Mouse (Mus musculus) cerebellum, adult (tissue): ENCODE measurements around the gene Cpn2.

Experiments used
- ATAC-seq: cut with Nextera tagmentation; 2 replicates; pipeline ENCODE4 v1.9.2; 2017; ENCODE audit warnings: mild to moderate bottlenecking, moderate library complexity, mixed read lengths; ENCODE audit not compliant: insufficient number of reproducible peaks, low FRiP score, low TSS enrichment

The Cpn2 gene

DNA sequence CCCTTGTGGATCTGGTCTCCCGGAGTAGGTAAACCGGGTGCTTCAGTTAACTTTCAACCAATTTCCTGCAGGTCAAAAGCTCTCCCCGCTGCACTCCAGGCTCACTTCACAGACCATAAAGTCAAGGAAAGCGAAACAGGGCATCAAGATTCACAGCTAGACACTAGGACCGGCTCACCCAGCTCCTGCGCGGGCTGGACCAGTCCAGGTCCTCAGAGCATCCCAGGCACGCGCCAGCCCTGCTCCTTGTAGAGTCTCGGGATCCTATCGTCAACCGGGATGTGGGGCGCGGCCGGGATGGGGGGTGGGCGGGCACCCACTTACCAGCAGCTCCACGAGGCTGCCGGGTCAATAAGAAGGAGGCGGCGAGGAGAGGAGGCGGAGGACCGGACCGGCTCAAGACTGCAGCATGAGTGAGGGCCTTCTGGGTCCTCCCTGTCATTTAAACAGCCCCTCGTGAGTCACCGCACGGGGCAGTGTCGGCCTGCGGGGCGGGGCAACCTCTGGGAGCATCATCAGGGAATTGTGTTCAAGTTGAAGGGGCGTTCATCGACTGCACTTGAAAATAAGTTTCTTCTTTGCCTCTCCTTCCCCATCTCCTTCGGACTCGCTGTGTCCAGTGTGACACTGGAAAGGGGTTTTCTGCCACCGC, 15.7 kb upstream of the Cpn2 start, which contains the start of gene Lrrc15:
Gene Lrrc15, minus strand, starts transcription at position 413 of the 652 bp plus-strand sequence.
- ATAC-seq = no peak

DNA sequence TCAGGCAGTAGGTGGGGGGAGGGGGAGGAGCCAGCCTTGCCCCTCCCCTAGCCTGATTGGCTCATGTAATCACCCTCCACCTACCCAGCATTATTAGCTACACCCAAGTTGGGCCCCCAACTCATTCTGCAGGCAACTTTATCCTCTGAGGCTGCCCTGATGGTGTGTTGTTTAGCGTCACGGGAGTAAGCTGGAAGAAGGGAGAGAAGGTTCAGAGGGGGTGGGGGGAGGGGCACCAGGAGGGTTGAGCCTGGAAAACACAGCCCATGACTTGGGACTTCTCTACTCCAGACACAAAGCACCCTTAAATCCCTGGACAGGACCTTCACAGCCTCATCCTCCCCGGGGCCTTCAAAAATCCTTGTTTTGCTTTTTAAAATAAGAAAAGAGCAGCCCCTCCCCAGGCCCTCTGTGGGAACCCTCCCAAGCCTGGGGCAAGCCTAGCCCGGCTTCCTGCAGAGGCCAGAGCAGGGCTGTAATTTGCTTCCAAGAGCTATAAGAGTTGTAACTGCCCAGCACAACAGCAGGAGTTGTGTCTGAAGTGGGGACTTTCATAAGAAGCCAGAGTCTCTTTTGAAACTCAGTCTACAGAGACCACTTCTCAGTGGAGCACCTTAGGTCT, 13.5 kb upstream of the Cpn2 start:
- no peak for ATAC-seq

DNA sequence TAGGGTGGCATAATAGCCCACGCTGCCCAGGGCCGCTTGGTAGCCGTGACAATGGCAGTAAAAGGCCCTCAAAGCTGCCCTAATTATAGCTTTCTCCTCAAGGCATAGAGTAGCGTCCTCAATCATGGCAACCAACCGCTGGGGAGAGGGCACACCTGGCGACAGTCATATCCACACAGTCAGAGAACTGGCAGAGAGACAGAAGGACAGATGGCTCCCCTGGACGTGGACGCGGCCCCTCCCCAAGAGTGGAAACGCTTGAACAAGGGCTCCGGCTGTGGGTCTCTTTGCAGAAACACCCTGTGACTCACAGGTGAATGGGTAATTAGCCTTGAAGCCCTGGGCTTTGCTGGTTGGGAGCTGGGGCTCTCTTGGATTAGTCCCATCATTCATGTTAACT, 11.1 kb upstream of the Cpn2 start:
- ATAC-seq = no peak

DNA sequence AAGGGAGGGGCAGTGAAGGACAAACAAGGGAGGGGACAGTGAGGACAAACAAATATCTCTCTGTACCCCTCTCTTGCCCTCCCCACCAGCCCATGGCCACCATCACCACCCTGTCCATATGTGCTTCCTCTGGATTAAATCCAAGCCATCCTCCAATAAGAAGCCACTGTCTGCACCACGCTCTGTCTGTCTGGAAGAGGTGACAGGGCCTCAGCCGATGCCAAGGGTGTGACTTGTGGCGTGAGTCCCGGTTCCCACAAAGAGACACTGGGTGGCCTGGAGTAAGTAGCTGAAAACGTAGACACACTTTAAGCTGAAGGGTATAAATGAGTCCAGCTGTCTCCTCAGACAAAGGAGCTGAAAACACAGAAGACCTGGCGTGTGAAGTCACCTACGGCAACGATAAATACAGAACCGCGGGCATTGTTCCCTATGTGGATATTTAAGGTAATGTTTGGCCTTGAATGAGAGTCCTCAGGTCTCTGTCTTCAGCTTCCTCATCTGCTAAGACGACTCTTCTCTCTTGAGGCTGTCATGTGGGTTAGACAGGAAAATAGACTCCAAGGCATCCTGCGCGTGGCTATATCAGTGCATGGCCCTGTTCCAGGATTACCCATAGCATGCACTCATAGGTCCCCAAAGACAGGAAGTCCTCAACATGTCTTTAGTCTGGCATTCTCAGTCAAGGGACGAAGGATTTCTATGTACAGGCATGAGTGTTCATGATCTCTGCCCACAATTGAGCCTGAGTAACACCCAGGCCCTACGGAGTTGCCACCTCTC, 8.4 kb upstream of the Cpn2 start:
- ATAC-seq = no peak

DNA sequence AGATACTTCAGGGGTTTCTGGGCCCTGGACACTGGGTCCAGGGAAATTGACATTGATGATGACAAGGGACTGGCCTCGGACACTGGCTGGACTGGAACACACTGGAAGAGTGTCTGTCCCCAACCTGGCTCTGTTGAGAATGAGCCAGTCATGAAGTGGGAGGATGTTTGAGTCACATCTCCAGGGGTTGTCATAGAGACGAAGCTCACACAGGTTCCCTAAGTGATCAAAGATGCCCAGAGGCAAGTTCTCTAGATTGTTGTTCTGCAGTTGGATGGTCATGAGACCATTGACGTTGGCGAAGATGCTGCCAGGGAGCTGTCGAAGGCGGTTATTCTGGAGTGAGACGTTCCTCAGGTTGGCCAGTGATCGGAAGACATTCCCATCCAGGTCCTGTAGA, 5.8 kb upstream of the Cpn2 start:
- no peak for ATAC-seq

DNA sequence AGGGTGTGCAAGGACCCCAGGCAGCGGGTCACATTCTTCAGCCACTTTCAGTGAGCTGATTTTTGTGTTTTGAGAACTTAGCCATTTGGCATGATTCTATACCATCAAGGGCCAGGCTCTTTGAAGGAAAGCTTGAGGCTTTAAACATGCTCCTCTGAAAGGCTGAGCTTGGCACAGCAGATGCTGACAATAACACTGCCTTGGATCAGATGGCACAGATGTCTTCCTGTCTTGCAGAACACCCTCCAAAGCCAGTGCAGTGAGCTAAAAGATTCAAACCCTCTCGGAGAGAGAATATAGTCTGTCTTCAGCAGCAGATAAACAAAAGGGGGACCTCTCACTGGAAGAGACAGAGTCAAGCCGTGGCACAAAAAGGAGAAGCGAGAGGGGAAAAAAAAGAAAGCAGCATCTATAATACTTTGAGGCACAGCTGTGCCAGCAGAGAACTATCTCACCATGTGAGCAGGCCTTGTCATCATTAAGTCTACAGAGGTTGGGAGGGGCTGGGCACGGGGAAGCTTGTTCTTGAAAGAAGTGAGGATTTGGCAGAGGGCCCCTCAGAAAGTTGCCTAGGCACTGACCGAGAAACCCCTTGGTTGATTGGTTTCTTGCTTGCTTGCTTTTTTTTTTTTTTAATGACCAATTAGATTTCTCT, 4.8 kb upstream of the Cpn2 start:
- no peak for ATAC-seq

DNA sequence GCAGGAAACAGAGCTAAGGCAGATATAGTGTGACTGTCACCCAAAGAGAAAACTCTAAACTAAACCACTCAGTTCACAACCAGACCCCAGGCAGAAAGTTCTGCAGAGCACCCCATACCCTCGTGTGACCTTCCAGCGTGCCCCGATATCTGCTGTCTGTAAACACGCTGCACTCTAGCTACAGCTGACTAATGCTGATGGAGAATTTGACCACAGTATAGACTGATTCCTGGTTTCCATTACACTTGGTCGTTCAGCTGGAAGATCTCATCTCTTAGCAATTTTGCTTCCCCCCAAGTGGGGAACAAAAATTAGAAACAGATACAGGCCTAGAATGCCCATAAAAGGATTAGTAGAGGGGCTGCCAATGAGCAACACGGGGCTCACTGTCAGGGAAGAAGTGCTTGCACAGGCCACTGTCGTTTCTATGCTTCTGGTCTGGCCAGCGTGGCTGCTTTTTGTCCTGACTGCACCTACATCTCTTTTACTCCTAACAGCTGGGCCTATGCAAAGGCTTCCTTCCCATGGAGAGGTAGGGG, 4.0 kb upstream of the Cpn2 start:
- ATAC-seq = no peak

DNA sequence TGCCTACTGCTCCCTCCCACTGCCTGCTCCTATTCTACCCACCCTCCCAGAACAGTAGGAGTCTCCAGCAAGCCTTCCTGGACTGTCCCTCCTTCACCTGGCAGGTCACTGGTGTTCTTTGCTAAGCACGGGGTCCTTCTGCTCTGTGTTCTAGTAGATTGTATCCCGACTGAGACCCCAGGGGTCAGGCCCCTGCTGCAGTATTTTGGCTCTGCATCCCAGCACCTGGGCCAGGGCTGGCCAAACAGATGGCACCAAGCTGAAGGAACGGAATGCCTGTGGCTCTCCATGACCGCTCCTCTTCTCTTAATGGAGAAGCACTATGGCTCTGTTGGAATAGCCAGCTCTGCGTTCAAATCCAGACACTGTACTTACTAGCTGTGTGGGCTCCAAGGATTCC, 738 bp downstream of the Cpn2 start:
- no peak for ATAC-seq

DNA sequence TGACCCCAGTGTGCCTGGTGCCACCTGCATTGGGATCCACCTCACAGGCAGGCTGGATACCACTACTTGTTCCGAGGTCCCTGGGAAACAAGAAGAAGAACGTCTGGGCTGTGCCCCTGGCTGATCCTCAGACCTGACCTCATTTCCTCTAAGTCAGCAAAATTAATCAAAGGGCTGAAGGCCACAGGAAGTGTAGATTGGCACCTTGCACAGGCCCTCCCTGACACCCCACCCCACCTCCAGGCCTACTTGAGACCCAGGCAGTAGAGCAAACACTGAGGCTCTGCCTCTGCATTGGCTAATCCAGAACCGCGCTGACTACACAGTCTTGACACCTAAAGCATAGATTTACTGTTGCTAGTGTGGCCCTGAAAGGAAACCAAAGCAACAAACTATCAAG, 1.7 kb downstream of the Cpn2 start:
- ATAC-seq = no peak

DNA sequence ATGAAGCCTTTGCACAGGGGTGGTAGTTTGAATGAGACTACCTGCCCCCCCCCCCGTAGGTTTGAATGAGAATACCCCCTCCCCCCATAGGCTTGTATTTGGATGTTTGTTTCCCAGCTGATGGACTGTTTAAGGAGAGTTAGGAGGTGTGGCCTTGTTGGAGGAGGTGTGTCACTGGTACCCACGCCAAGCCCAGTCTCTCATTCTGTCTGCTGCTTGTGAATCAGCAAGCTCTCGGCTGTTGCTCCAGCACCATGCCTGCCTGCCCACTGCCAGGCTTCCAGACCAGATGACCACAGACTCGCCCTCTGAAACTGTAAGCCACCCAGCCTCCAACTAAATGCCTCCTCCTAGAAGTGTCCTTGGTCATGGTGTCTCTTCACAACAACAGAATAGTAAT, 4.1 kb downstream of the Cpn2 start:
- ATAC-seq = no peak

DNA sequence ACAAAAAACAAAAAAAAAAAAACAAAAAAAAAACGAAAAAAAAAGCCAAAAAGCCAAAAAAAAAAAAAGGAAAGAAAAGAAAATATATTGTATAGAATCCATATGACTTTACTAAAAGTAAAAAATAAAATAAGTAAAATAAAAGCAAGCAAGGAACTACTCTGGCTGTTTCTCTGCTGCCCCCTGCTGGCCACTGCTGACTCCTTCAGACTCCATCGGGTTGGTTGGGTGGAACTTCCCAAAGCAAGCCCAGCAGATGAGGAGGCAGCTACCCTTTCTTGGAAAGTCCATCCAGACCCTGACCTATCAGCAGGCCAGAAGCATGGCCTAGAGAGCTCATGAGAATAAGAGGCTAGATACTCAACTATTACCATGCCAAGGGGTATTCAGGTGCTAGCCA, 4.6 kb downstream of the Cpn2 start:
- ATAC-seq = no peak

DNA sequence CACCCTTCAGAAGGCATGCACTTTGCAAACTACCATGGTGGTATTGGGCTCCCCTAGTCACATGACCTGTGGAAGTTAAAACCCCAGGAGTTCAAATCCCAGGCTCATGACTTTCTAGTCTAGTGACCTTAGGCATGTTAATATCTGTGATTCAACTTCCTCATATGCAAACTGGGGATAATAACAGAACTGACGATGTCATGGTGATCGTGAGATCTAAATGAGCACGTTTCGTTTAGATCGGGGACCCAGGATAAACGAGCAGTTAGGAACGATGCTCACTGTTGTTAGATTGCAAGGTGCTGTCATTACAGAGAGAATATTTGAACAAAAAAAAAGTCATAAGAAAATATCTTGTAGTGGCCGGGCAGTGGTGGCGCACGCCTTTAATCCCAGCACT, 5.1 kb downstream of the Cpn2 start:
- no peak for ATAC-seq

DNA sequence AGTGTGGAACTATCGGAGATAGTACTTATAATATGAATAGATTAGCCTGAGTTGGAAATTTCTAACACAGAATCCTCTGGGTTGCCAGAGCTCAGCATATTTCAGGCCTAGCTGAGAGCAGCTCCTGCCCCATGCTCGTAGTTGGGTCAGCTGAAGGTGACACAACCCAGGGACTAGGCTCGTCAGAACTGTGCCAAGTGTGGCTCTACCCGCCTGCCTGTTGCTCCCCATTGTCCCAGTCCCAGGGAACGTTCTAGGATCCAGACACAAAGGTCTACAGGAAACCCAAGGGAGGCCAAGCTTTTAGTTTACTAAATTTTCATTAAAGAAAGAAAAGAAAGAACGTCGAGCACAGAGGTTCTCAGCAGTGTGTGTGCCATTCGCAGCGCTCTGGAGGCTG, 6.0 kb downstream of the Cpn2 start:
- ATAC-seq = no peak

DNA sequence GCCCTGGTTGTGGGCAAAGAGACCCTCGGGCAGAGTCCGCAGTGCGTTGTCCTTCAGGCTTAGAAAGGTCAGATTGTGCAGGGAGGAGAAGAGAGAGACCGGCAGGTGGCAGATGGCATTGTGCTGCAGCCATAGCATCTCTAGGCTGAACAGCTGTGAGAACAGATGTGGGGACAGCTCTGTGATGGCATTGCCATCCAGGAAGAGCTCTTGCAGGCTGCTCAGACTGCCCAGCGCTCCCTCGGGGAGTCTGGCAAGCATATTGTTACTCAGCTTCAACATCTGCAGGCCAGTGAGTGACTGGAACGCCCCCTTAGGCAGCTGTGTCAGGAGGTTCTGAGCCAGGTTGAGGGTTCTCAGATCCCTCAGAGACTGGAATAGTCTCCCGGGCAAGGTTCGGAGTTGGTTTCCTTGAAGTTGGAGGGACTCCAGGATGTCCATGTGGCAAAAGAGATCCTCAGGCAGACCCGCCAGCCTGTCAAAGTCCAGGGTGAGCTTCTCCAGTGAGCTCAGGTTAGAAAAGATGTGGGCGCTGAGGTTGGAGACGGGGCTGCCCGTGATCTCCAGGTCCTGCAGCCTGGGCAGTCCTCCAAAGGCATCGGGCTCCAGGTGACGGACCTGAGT, 7.2 kb downstream of the Cpn2 start:
- no peak for ATAC-seq

DNA sequence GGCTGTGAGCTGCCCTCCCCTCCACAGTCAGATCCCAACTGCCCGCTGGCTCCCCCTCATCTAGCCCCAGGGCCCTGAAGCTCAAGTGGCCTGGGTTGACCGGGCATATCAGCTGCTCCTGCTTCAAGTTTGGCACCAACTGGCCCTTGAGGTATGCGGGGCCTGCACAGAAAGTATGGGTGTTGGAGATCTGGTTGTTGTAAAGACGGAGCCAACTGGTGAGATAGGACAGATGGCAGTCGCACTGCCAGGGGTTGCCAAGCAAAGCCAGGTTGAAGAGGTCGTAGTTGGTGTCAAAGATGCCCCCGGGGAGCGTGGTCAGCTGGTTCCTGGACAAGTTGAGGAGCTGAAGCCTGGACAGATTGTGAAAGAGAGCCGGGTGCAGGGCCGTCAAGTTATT, 7.9 kb downstream of the Cpn2 start:
- no peak for ATAC-seq

DNA sequence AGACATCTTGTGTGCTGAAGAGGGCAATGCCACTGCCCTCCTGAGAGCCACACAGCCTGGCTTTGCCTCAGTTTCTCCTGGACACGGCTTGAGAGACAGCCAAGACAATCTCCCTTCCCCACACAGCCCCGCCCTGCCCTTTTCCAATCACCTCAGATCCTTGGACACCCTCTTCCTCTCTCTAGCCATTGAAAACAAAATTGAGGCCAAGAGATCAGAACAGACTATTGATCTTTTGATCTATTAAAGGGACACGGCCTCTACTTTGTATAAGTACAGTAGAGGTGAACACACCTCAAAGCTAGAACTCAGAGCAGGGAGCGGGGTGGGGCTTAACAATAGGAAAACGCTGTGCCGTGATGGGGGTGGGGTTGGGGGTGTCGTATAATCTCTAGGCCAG, 8.9 kb downstream of the Cpn2 start:
- ATAC-seq = no peak

DNA sequence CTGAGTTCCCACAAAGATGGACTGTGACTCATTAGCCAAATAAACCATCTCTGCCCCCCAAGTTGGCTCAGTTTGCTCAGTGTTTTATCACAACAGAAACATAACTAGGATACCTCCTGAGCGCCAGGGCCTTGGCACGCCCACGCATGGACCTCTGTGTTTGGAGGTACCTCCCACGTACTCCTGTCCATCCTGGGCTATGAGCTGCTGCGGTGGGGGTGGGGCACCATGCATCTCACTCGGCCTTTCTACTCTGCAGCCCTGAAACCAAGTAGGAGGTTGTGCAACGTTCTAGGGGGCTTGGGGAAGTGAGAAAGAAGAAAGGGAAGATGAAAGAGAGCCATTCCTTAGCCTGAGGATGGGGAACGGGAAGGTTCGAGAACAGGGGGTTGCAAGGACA, 9.6 kb downstream of the Cpn2 start:
- ATAC-seq = no peak

DNA sequence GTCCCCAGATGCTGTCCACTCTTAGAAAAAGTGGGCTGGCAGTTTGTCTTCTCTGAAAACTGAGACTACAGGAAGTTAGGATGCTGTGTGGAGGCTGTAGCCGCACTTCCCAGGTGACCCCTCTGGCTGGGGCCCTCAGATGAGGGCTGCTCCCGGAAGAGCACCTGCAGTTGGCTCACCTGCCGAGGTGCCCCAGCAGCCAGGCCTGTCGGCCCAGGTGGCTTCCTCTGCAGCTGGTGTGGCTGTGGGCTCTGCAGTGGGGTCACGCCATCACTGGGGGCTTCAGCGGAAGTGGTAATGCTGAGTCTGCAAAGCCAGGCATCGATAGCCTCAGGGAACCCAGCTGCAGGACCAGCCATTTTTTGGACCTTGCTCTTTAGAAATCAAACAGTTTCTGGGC, 12.2 kb downstream of the Cpn2 start:
- ATAC-seq = no peak

DNA sequence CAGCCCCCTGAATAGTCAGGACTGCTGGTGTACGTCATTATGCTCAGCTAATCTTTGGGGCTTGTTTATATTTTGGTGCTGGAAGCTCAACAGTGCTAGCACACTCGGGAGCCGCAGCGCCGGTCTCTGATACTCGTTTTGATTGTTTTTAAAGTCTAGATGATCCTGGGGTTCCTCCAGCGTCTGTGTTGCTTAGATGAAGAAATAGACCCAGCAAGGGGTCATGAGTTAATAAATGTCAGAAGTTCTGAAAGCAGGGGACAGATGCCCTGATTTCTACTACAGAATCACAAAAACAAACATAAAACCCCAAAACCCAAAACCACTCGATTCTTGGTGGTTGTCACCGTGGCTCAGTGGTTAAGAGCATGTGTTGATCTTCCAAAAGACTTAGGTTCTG, 13.4 kb downstream of the Cpn2 start:
- ATAC-seq = no peak

DNA sequence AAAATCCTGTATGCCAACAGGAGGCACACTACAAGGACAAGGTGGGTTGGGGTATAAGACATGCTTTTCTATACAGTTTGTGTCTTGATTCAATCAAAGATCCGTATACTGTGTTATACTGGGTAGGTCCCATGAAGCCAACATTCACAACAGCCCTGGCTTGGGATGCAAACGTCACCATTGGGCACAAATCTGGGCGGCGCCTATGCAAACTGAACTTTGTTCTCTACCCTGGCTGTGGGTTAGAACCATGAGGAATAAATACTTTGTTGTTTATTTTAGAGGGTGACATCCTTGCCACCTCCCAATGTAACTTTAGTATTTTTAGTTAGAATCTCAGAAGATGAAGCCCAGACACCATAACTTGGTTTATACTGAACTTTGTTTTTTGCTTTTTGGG, 13.9 kb downstream of the Cpn2 start:
- ATAC-seq = no peak
